Mouse (Mus musculus): ENCODE results near the gene Mtfr2.

Gene Mtfr2

GRCm38 (mm10) chr10:20379071-20379735 lies 31.6 kb downstream of the Mtfr2 start:
- DNase-seq (ENCODE audit: low read depth, low spot score), result no peak

- DNase-seq (ENCODE audit: low read depth, low spot score), result no peak
Measured at GRCm38 (mm10) chr10:20380798-20381197, 33.2 kb downstream of the Mtfr2 start.

GRCm38 (mm10) chr10:20381352-20381751 lies 33.8 kb downstream of the Mtfr2 start:
- no peak for DNase-seq (ENCODE audit: low read depth, low spot score)

- DNase-seq (ENCODE audit: low read depth, low spot score), result no peak
Measured at GRCm38 (mm10) chr10:20382807-20383419, 35.3 kb downstream of the Mtfr2 start.

- no peak for DNase-seq (ENCODE audit: low read depth, low spot score)
Measured at GRCm38 (mm10) chr10:20390568-20390967, 43.0 kb downstream of the Mtfr2 start.

GRCm38 (mm10) chr10:20394815-20395214 lies 47.2 kb downstream of the Mtfr2 start:
- no peak for DNase-seq (ENCODE audit: low read depth, low spot score)

GRCm38 (mm10) chr10:20395778-20396177 lies 48.2 kb downstream of the Mtfr2 start:
- DNase-seq (ENCODE audit: low read depth, low spot score), result peak; percentile 47

- DNase-seq (ENCODE audit: low read depth, low spot score), result peak; percentile 64
Measured at GRCm38 (mm10) chr10:20398224-20398623, 50.7 kb downstream of the Mtfr2 start.

- DNase-seq (ENCODE audit: low read depth, low spot score), result no peak
Measured at GRCm38 (mm10) chr10:20398641-20399390, 51.2 kb downstream of the Mtfr2 start.

- DNase-seq (ENCODE audit: low read depth, low spot score), result no peak
Measured at GRCm38 (mm10) chr10:20400406-20400805, 52.8 kb downstream of the Mtfr2 start.

- DNase-seq (ENCODE audit: low read depth, low spot score), result no peak
Measured at GRCm38 (mm10) chr10:20402941-20403340, 55.4 kb downstream of the Mtfr2 start.

GRCm38 (mm10) chr10:20405471-20405870 lies 57.9 kb downstream of the Mtfr2 start:
- DNase-seq (ENCODE audit: low read depth, low spot score), result peak; percentile 37

- DNase-seq (ENCODE audit: low read depth, low spot score), result no peak
Measured at GRCm38 (mm10) chr10:20408336-20408735, 60.8 kb downstream of the Mtfr2 start.

- no peak for DNase-seq (ENCODE audit: low read depth, low spot score)
Measured at GRCm38 (mm10) chr10:20409181-20409580, 61.6 kb downstream of the Mtfr2 start.

All from A20 (cell line).